Mouse (Mus musculus) stomach, embryonic 14.5 days (tissue): ENCODE measurements around the gene Mid1. TPM values are rescaled to one million over a fixed set of nuclear protein-coding genes. Genes with fewer than 3 reads are reported as not detected.

Experiments
- ATAC-seq: fragments of 200-750 bp; cut with Nextera tagmentation; 2 replicates; pipeline ENCODE4 v1.8.0; 2017; ENCODE audit warnings: low read depth, moderate TSS enrichment; ENCODE audit not compliant: insufficient number of reproducible peaks, insufficient read depth, low FRiP score
- H3K27ac ChIP-seq: fragments of 300-500 bp; sonication (generic); 2 replicates; pipeline ENCODE4 v1.5.1; 2014; ENCODE audit warnings: mild to moderate bottlenecking, low read length, moderate library complexity, mixed read lengths
- H3K27me3 ChIP-seq: fragments of 300-500 bp; sonication (generic); 2 replicates; pipeline ENCODE4 v1.6.1; 2014; ENCODE audit warnings: low read length, control low read depth, mixed read lengths; ENCODE audit not compliant: control insufficient read depth, insufficient read depth
- H3K36me3 ChIP-seq: fragments of 300-500 bp; sonication (generic); 2 replicates; pipeline ENCODE4 v1.6.1; 2014; ENCODE audit warnings: mild to moderate bottlenecking, control low read depth, low read length, moderate library complexity, mixed read lengths; ENCODE audit not compliant: control insufficient read depth, insufficient read depth
- H3K4me1 ChIP-seq: fragments of 300-500 bp; sonication (generic); 2 replicates; pipeline ENCODE4 v1.6.1; 2014; ENCODE audit warnings: low read length, control low read depth, mixed read lengths; ENCODE audit not compliant: control insufficient read depth, insufficient read depth
- H3K4me2 ChIP-seq: fragments of 300-500 bp; sonication (generic); replicated peaks from 2 replicates; pipeline ENCODE4 v1.6.1; 2014; ENCODE audit warnings: low read depth, low read length, control low read depth
- H3K4me3 ChIP-seq: fragments of 300-500 bp; sonication (generic); 2 replicates; pipeline ENCODE4 v1.5.1; 2014; ENCODE audit warnings: low read depth, low read length, control low read depth
- H3K9ac ChIP-seq: fragments of 300-500 bp; sonication (generic); replicated peaks from 2 replicates; pipeline ENCODE4 v1.6.1; 2014; ENCODE audit warnings: low read depth, mild to moderate bottlenecking, control low read depth, low read length, moderate library complexity, mixed read lengths
- H3K9me3 ChIP-seq: fragments of 300-500 bp; sonication (generic); 2 replicates; pipeline ENCODE4 v1.6.1; 2016; ENCODE audit warnings: low read depth, low read length, control low read depth; ENCODE audit not compliant: control insufficient read depth
- WGBS: fragments of 180-500 bp; shearing (Covaris S2); extraction: QIAGEN DNeasy Blood & Tissue Kit; methylation state at CpG from one replicate; pipeline ENCODE4 v1.1.7; 2014; 5-methylcytosine and 5-hydroxymethylcytosine counted together
- polyA plus RNA-seq: library from polyadenylated mRNA; unstranded; fragments of >200 nt; fragmentation: Nextera tagmentation; extraction: Ambion mirVana; gene quantifications from 2 replicates; pipeline ENCODE4 v1.2.1, GENCODE M21; 2014

Mid1 gene
- polyA plus RNA-seq, 1 experiment from 2014 or later = 14.4 TPM

DNA sequence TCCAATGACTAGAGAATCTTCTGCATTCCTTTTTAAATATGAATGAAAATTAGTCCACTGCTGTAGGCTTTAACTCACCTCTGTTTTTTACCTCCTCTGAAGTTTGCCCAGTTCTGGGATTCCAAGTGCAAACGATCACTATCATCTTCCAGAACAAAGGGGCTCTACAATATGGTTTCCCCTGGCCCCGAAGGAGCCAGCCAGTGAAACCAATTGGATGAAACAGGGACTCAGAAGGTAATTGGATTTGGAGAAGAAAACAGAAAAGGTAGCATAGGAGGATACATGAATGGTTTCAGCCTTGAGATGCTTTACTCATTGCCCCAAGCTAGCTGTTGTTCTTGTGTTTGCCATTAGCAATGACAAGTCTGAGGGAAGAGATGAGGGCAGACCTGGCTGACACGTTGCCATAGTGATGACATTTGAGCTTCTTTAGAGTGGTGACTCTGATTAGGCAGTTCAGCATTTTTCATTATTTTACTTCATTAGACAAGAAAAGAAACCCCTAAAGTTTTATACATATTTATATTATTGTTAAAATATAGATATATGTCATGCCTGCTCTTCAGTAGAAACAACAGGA lies 50.5 kb downstream of the Mid1 start:
- no peaks in the 10 kb centered on the region for H3K27me3 ChIP-seq
- no peak overlapping the region for H3K27ac ChIP-seq
- no peak overlapping the region for H3K4me2 ChIP-seq
- WGBS = 65% methylated on average over 3 of the region's 3 CpGs
- no peak overlapping the region for H3K9ac ChIP-seq
- ATAC-seq = no peak
- no peaks in the 10 kb centered on the region for H3K9me3 ChIP-seq
- no peaks in the 10 kb centered on the region for H3K36me3 ChIP-seq
- H3K4me3 ChIP-seq = no peak overlapping the region
- no peaks in the 10 kb centered on the region for H3K4me1 ChIP-seq

DNA sequence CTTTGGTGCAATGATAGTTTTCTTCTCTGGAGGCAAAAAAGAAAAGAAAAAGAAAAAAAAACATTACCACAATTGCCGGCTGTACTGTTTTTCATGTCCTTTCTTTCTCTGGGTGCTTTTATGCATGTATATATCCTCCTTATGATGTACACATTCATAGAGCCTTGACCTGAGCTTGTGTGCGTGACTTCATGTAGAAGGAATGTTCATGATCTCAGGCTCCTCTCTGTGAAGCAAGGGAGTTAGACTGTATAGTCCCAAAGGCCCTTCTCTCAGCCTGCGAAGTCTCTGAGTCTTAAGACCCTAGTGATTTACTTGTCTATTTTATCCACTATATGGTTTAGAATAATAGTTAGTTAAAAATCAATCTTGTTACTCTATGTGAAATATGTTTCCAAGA lies 73.0 kb downstream of the Mid1 start:
- 60% methylated on average over 3 of the region's 3 CpGs for WGBS
- no peaks in the 10 kb centered on the region for H3K9me3 ChIP-seq
- no peaks in the 10 kb centered on the region for H3K36me3 ChIP-seq
- no peak for ATAC-seq
- H3K27me3 ChIP-seq = no peaks in the 10 kb centered on the region
- no peak overlapping the region for H3K9ac ChIP-seq
- H3K27ac ChIP-seq = no peak overlapping the region
- H3K4me3 ChIP-seq = no peak overlapping the region
- H3K4me2 ChIP-seq = no peak overlapping the region
- H3K4me1 ChIP-seq = no peaks in the 10 kb centered on the region

DNA sequence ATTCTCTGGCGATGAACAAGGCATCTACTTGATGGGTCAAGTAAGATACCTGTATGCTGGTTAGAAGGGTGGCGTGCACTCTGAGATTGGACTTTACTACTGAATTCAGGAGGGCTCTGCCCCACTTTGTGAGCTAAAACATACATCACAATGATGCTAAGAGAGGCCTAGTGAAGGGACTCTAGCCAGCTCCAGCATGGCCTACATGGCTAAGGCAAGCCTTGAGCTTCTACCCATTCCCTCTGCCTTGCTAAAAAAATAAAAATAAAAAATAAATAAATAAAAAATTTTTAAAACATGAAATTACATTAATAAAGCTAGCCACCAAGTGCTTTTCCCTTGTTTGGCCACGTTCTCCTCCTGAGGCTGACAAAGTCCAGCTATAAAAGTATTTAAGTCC lies 94.5 kb downstream of the Mid1 start, which contains the start of gene 4933400A11Rik:
Gene 4933400A11Rik (minus strand): TSS at position 101 of the 400 bp plus-strand sequence.
- Histone ChIP-seq H3K9ac (no peak within 1 kb of the TSS), H3K4me3 (no peak within 1 kb of the TSS), H3K4me1 (no peaks in the 10 kb centered on the region), H3K9me3 (no peaks in the 10 kb centered on the region), H3K36me3 (no peaks in the 10 kb centered on the region), H3K27ac (no peak within 1 kb of the TSS), H3K27me3 (no peaks in the 10 kb centered on the region), H3K4me2 (no peak within 1 kb of the TSS)
- ATAC-seq = no peak
- 88% methylated on average over 3 of the region's 3 CpGs for WGBS

DNA sequence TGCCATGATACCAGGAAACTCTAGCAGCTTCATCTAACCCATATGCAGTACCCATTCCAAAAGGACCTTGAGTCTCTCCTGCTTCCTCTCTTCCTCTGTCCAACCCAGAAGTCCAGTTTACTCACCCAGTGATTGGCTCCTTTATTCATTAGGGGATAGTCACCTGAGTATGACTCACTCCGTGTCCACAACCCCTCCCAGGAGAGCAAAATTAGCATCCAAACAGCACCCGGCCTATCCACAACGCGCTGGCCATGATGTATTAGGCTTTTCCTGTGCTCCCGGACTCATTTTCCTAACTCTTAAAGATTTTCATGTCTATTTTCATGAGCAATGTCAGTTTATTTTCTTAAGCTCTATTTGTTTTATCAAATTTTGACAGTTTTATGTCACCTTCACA lies 104.7 kb downstream of the Mid1 start:
- Histone ChIP-seq H3K4me1 (no peaks in the 10 kb centered on the region), H3K9me3 (no peaks in the 10 kb centered on the region), H3K27ac (no peak overlapping the region), H3K4me2 (no peak overlapping the region), H3K9ac (no peak overlapping the region), H3K36me3 (no peaks in the 10 kb centered on the region), H3K27me3 (no peaks in the 10 kb centered on the region), H3K4me3 (no peak overlapping the region)
- no peak for ATAC-seq
- WGBS = 83% methylated on average over 5 of the region's 5 CpGs

DNA sequence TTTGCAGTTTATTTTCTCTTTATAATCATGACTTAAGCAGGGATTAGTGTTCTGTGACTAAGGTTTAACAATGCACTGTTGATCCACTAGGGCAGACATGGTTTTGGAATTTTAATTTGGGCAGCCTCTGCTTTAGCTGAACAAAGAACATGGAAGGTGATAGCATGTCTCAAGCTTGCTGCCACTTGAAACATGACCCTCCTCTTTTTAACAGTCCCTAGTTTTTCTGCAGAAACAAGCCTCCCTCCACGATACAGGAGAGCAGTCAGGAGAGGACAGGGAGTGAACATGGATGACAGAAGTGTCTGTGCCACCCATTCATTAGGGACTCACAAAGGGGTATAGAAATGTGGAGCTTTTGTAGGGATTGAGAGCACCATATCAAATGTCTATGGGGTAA lies 107.9 kb downstream of the Mid1 start:
- ATAC-seq = no peak
- Histone ChIP-seq H3K4me3 (no peak overlapping the region), H3K9ac (no peak overlapping the region), H3K27me3 (no peaks in the 10 kb centered on the region), H3K36me3 (no peaks in the 10 kb centered on the region), H3K4me1 (no peaks in the 10 kb centered on the region), H3K9me3 (no peaks in the 10 kb centered on the region), H3K4me2 (no peak overlapping the region), H3K27ac (no peak overlapping the region)
- WGBS = 56% methylated on average over 1 of the region's 1 CpGs

DNA sequence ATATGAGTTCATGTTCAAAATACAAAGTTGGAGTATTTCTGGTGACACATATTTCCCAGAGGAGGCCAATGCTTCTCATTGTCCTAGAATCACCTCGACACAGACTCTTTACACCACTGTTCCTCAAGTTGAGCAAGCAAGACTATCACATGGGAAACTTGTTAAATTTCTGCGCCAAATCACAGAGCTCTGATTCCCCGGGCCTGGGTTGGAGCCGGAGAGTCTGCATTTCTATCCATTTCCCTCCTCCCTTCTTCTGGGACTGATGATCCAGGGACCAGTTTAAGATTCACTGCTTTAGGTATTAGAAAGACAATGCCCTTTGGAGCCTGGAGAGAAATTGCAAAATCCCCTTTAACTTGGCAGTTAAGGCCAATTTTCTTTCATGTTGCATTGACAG lies 109.4 kb downstream of the Mid1 start:
- Histone ChIP-seq H3K4me3 (no peak overlapping the region), H3K9ac (no peak overlapping the region), H3K9me3 (no peaks in the 10 kb centered on the region), H3K36me3 (no peaks in the 10 kb centered on the region), H3K27me3 (no peaks in the 10 kb centered on the region), H3K4me1 (no peaks in the 10 kb centered on the region), H3K4me2 (no peak overlapping the region), H3K27ac (no peak overlapping the region)
- ATAC-seq = no peak
- 65% methylated on average over 4 of the region's 4 CpGs for WGBS

DNA sequence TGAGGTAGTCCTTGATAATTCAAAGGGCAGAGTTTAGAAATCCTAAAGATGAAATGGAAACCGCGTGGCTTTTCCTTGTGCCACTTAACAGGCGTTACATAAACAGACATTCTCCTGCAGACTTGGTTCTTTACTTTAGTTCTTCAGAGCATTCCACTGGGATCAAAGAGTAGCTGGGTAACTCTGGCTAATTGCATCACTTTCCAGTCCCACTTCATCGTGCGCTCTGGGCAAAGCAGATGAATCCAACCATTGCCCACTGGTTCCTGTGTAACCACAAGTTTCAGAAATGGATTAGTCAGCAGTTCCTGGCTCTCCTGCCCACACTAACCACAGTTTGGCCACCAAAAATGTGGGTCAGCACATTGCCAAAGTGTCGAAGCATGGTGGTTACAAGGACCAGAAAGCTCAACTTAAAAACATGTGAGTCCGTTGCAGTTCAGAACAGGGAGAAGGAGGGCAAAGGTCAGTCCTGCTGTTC lies 109.9 kb downstream of the Mid1 start:
- no peaks in the 10 kb centered on the region for H3K4me1 ChIP-seq
- no peaks in the 10 kb centered on the region for H3K9me3 ChIP-seq
- no peak overlapping the region for H3K9ac ChIP-seq
- no peak overlapping the region for H3K4me3 ChIP-seq
- H3K36me3 ChIP-seq = no peaks in the 10 kb centered on the region
- ATAC-seq = no peak
- 52% methylated on average over 7 of the region's 7 CpGs for WGBS
- no peaks in the 10 kb centered on the region for H3K27me3 ChIP-seq
- H3K4me2 ChIP-seq = no peak overlapping the region
- H3K27ac ChIP-seq = no peak overlapping the region

DNA sequence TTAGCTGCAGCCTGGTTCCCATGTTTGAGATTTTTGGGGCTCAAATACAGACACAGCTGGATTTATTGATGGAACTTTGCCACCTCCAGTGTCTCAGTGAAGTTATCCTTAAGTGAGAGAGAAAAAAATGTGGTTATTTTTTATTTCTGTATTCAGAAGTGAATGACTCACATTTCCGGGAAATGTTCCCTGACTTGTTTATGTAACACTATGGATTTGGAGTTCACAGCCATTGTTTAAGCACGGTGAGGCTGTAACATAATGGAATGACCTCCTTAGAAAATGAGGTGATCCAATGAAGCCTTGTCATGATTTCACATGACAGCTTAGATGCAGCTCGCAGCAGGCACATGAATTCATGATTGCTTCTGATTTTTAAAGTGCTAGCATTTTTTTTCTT lies 112.1 kb downstream of the Mid1 start:
- no peak overlapping the region for H3K9ac ChIP-seq
- no peaks in the 10 kb centered on the region for H3K9me3 ChIP-seq
- H3K4me2 ChIP-seq = no peak overlapping the region
- no peak for ATAC-seq
- no peak overlapping the region for H3K27ac ChIP-seq
- H3K27me3 ChIP-seq = no peaks in the 10 kb centered on the region
- no peak overlapping the region for H3K4me3 ChIP-seq
- H3K36me3 ChIP-seq = no peaks in the 10 kb centered on the region
- no peaks in the 10 kb centered on the region for H3K4me1 ChIP-seq
- 49% methylated on average over 3 of the region's 3 CpGs for WGBS
